Mouse (Mus musculus) limb, embryonic 15.5 days (tissue): ENCODE results near the gene Pop4. TPM values are rescaled to one million over a fixed set of nuclear protein-coding genes. Genes with fewer than 3 reads are reported as not detected.
A peak's percentile ranks its signal among the peaks of the same experiment; 100 is the strongest.
"Not testable (repeated sequence)": the region's sequence is repeated elsewhere in the genome, so short reads cannot be mapped to it uniquely, and the experiment has no call there.

Source experiments
- ATAC-seq: fragments of 200-750 bp; cut with Nextera tagmentation; 2 replicates; pipeline ENCODE4 v1.8.0; 2017; ENCODE audit warnings: low read depth, moderate TSS enrichment; ENCODE audit not compliant: insufficient number of reproducible peaks, low FRiP score, low TSS enrichment
- H3K27ac ChIP-seq: fragments of 300-500 bp; sonication (generic); 2 replicates; pipeline ENCODE4 v1.5.1; 2015; ENCODE audit warnings: moderate library complexity, mild to moderate bottlenecking, inconsistent platforms
- H3K27me3 ChIP-seq: fragments of 300-500 bp; sonication (generic); 2 replicates; pipeline ENCODE4 v1.6.1; 2015; ENCODE audit warnings: inconsistent platforms
- H3K36me3 ChIP-seq: fragments of 300-500 bp; sonication (generic); 2 replicates; pipeline ENCODE4 v1.6.1; 2015; ENCODE audit warnings: inconsistent platforms
- H3K4me1 ChIP-seq: fragments of 300-500 bp; sonication (generic); 2 replicates; pipeline ENCODE4 v1.6.1; 2015; ENCODE audit warnings: inconsistent platforms
- H3K4me2 ChIP-seq: fragments of 300-500 bp; sonication (generic); 2 replicates; pipeline ENCODE4 v1.6.1; 2015; ENCODE audit warnings: mild to moderate bottlenecking, inconsistent platforms
- H3K4me3 ChIP-seq: fragments of 300-500 bp; sonication (generic); 2 replicates; pipeline ENCODE4 v1.5.1; 2015; ENCODE audit warnings: mild to moderate bottlenecking, inconsistent platforms
- H3K9ac ChIP-seq: fragments of 300-500 bp; sonication (generic); 2 replicates; pipeline ENCODE4 v1.6.1; 2015; ENCODE audit warnings: inconsistent platforms
- H3K9me3 ChIP-seq: fragments of 300-500 bp; sonication (generic); 2 replicates; pipeline ENCODE4 v1.6.1; 2016; ENCODE audit warnings: inconsistent platforms
- WGBS: fragments of 180-500 bp; shearing (Covaris S2); methylation state at CpG from one replicate; pipeline ENCODE4 v1.1.7; 2015; 5-methylcytosine and 5-hydroxymethylcytosine counted together
- polyA plus RNA-seq: library from polyadenylated mRNA; unstranded; fragments of >200 nt; fragmentation: Nextera tagmentation; extraction: Ambion mirVana; gene quantifications from 2 replicates; pipeline ENCODE4 v1.2.1, GENCODE M21; 2015

Gene Pop4
- polyA plus RNA-seq: 54.6 and 55.0 TPM in 2 replicates

- Histone ChIP-seq H3K9ac (peak within 1 kb of the TSS; percentile 68), H3K27ac (peak within 1 kb of the TSS; percentile 78), H3K4me3 (peak within 1 kb of the TSS; percentile 75), H3K27me3 (no peaks in the 10 kb centered on the region), H3K9me3 (no peaks in the 10 kb centered on the region), H3K36me3 (peaks cover 25% of the 10 kb centered on the region), H3K4me1 (peaks cover 12% of the 10 kb centered on the region), H3K4me2 (peak within 1 kb of the TSS; percentile 80)
- under 1% methylated on average over 38 of the region's 38 CpGs for WGBS
- peak; percentile 89 for ATAC-seq
Observed at GRCm38 (mm10) chr7:38270703-38271510, at the start of gene Pop4. TSS of gene Pop4 (minus strand) at chr7:38271423.

- WGBS: 92% methylated on average over 2 of the region's 2 CpGs
- Histone ChIP-seq H3K9me3 (no peaks in the 10 kb centered on the region), H3K4me1 (no peaks in the 10 kb centered on the region), H3K9ac (no peak overlapping the region), H3K4me3 (no peak overlapping the region), H3K4me2 (no peak overlapping the region), H3K36me3 (no peaks in the 10 kb centered on the region), H3K27ac (no peak overlapping the region), H3K27me3 (no peaks in the 10 kb centered on the region)
- no peak for ATAC-seq
Observed at GRCm38 (mm10) chr7:38320641-38321040, 49.4 kb upstream of the Pop4 start.

- not testable (repeated sequence) for H3K9ac ChIP-seq, ATAC-seq, H3K36me3 ChIP-seq, H3K27ac ChIP-seq, H3K4me2 ChIP-seq, H3K9me3 ChIP-seq, H3K4me3 ChIP-seq, H3K27me3 ChIP-seq, H3K4me1 ChIP-seq
- WGBS: 19% methylated on average over 4 of the region's 4 CpGs
Observed at GRCm38 (mm10) chr7:38282192-38282591, 11.0 kb upstream of the Pop4 start.

- Histone ChIP-seq H3K27me3 (no peaks in the 10 kb centered on the region), H3K9me3 (no peaks in the 10 kb centered on the region), H3K27ac (no peak overlapping the region), H3K4me2 (no peak overlapping the region), H3K36me3 (peaks cover 12% of the 10 kb centered on the region), H3K9ac (no peak overlapping the region), H3K4me1 (peaks cover 12% of the 10 kb centered on the region), H3K4me3 (no peak overlapping the region)
- ATAC-seq: no peak
Observed at GRCm38 (mm10) chr7:38272551-38272950, 1.3 kb upstream of the Pop4 start.

- 12% methylated on average over 4 of the region's 4 CpGs for WGBS
- Histone ChIP-seq H3K9ac (0 out of 2 replicates have a peak overlapping the region, but pooled peaks have one; percentile 68), H3K4me1 (peaks cover 12% of the 10 kb centered on the region), H3K36me3 (peaks cover 16% of the 10 kb centered on the region), H3K9me3 (no peaks in the 10 kb centered on the region), H3K4me2 (peak overlapping the region; percentile 80), H3K27me3 (no peaks in the 10 kb centered on the region), H3K4me3 (peak overlapping the region; percentile 75), H3K27ac (no peak overlapping the region)
- no peak for ATAC-seq
Observed at GRCm38 (mm10) chr7:38271859-38272258, 636 bp upstream of the Pop4 start.

GRCm38 (mm10) chr7:38271511-38271811, 238 bp upstream of the Pop4 start:
- Histone ChIP-seq H3K9me3 (no peaks in the 10 kb centered on the region), H3K4me2 (peak overlapping the region; percentile 80), H3K9ac (peak overlapping the region; percentile 68), H3K4me3 (peak overlapping the region; percentile 75), H3K27me3 (no peaks in the 10 kb centered on the region), H3K36me3 (peaks cover 19% of the 10 kb centered on the region), H3K27ac (peak overlapping the region; percentile 78), H3K4me1 (peaks cover 12% of the 10 kb centered on the region)
- peak; percentile 59 for ATAC-seq
- WGBS: 0% methylated on average over 11 of the region's 11 CpGs

GRCm38 (mm10) chr7:38267006-38267680, 4.1 kb downstream of the Pop4 start:
- Histone ChIP-seq H3K9me3 (no peaks in the 10 kb centered on the region), H3K4me2 (no peak overlapping the region), H3K4me1 (peaks cover 12% of the 10 kb centered on the region), H3K4me3 (no peak overlapping the region), H3K27me3 (no peaks in the 10 kb centered on the region), H3K9ac (no peak overlapping the region), H3K27ac (no peak overlapping the region), H3K36me3 (peaks cover 63% of the 10 kb centered on the region)
- 86% methylated on average over 8 of the region's 8 CpGs for WGBS
- no peak for ATAC-seq

GRCm38 (mm10) chr7:38262406-38262805, 8.8 kb downstream of the Pop4 start:
- peaks cover 60% of the 10 kb centered on the region for H3K36me3 ChIP-seq
- no peaks in the 10 kb centered on the region for H3K4me1 ChIP-seq
- no peak overlapping the region for H3K9ac ChIP-seq
- no peak overlapping the region for H3K4me3 ChIP-seq
- no peaks in the 10 kb centered on the region for H3K27me3 ChIP-seq
- WGBS: 73% methylated on average over 5 of the region's 5 CpGs
- no peaks in the 10 kb centered on the region for H3K9me3 ChIP-seq
- no peak overlapping the region for H3K27ac ChIP-seq
- H3K4me2 ChIP-seq: no peak overlapping the region
- ATAC-seq: no peak

GRCm38 (mm10) chr7:38259631-38260030, 11.6 kb downstream of the Pop4 start:
- Histone ChIP-seq H3K4me1 (no peaks in the 10 kb centered on the region), H3K36me3 (peaks cover 36% of the 10 kb centered on the region), H3K27me3 (no peaks in the 10 kb centered on the region), H3K27ac (no peak overlapping the region), H3K4me3 (no peak overlapping the region), H3K9me3 (no peaks in the 10 kb centered on the region), H3K4me2 (no peak overlapping the region), H3K9ac (no peak overlapping the region)
- WGBS: 85% methylated on average over 2 of the region's 2 CpGs
- ATAC-seq: no peak

- no peak overlapping the region for H3K4me3 ChIP-seq
- no peaks in the 10 kb centered on the region for H3K27me3 ChIP-seq
- H3K9me3 ChIP-seq: no peaks in the 10 kb centered on the region
- no peaks in the 10 kb centered on the region for H3K36me3 ChIP-seq
- no peak overlapping the region for H3K27ac ChIP-seq
- ATAC-seq: no peak
- H3K9ac ChIP-seq: no peak overlapping the region
- no peak overlapping the region for H3K4me2 ChIP-seq
- no peaks in the 10 kb centered on the region for H3K4me1 ChIP-seq
Observed at GRCm38 (mm10) chr7:38253441-38253840, 17.8 kb downstream of the Pop4 start.

GRCm38 (mm10) chr7:38251494-38252216, 19.6 kb downstream of the Pop4 start:
- no peak overlapping the region for H3K4me3 ChIP-seq

GRCm38 (mm10) chr7:38242417-38242816, 28.8 kb downstream of the Pop4 start:
- 83% methylated on average over 4 of the region's 4 CpGs for WGBS
- Histone ChIP-seq H3K4me3 (no peak overlapping the region), H3K27ac (no peak overlapping the region), H3K36me3 (no peaks in the 10 kb centered on the region), H3K4me2 (no peak overlapping the region), H3K4me1 (no peaks in the 10 kb centered on the region), H3K27me3 (no peaks in the 10 kb centered on the region), H3K9ac (no peak overlapping the region), H3K9me3 (no peaks in the 10 kb centered on the region)
- no peak for ATAC-seq

More at GRCm38 (mm10) chr7:38251494-38252216, 19.6 kb downstream of the Pop4 start:
- no peak; the same call in 1 of the 2 replicates for ATAC-seq
- H3K36me3 ChIP-seq: no peaks in the 10 kb centered on the region
- H3K27ac ChIP-seq: 0 out of 2 replicates have a peak overlapping the region, but pooled peaks have one; percentile 2
- H3K4me2 ChIP-seq: no peak overlapping the region
- H3K9ac ChIP-seq: no peak overlapping the region
- no peaks in the 10 kb centered on the region for H3K9me3 ChIP-seq
- no peaks in the 10 kb centered on the region for H3K27me3 ChIP-seq
- H3K4me1 ChIP-seq: no peaks in the 10 kb centered on the region
- WGBS: 19% methylated on average over 5 of the region's 5 CpGs
